Mouse (Mus musculus) ES-Bruce4 (cell line): ENCODE results near the gene Klk12. TPM values are rescaled to one million over a fixed set of nuclear protein-coding genes. Genes with fewer than 3 reads are reported as not detected.
A peak's percentile ranks its signal among the peaks of the same experiment; 100 is the strongest.

Source experiments
- H3K27ac ChIP-seq: 2 replicates; pipeline ENCODE4 v1.5.1; 2012; ENCODE audit warnings: low read length, inconsistent platforms; ENCODE audit not compliant: insufficient read depth
- H3K27me3 ChIP-seq: 2 replicates; pipeline ENCODE4 v1.6.1; 2012; ENCODE audit warnings: mild to moderate bottlenecking, low read length, inconsistent platforms; ENCODE audit not compliant: control insufficient read depth, poor library complexity, insufficient read depth, severe bottlenecking
- H3K36me3 ChIP-seq: 2 replicates; pipeline ENCODE4 v1.6.1; 2012; ENCODE audit warnings: inconsistent platforms, mild to moderate bottlenecking, low read length, moderate library complexity; ENCODE audit not compliant: control insufficient read depth, poor library complexity, insufficient read depth, severe bottlenecking
- H3K4me1 ChIP-seq: one replicate; pipeline ENCODE4 v1.8.1; 2011; ENCODE audit warnings: low read length; ENCODE audit not compliant: control insufficient read depth, insufficient read depth
- H3K4me3 ChIP-seq: 2 replicates; pipeline ENCODE4 v1.5.1; 2011; ENCODE audit warnings: low read depth, mild to moderate bottlenecking, low read length
- H3K9ac ChIP-seq: 2 replicates; pipeline ENCODE4 v1.6.1; 2012; ENCODE audit warnings: low read depth, mild to moderate bottlenecking, inconsistent platforms; ENCODE audit not compliant: poor library complexity, severe bottlenecking
- H3K9me3 ChIP-seq: replicated peaks from 2 replicates; pipeline ENCODE4 v1.6.1; 2012; ENCODE audit warnings: mild to moderate bottlenecking, low read length, inconsistent platforms; ENCODE audit not compliant: control insufficient read depth, poor library complexity, insufficient read depth, severe bottlenecking
- CTCF ChIP-seq: IDR thresholded peaks from one replicate; pipeline ENCODE4 v1.8.1; 2011; ENCODE audit warnings: low read depth, low read length
- EP300 ChIP-seq: IDR thresholded peaks from 2 replicates; pipeline ENCODE4 v1.6.1; 2011; ENCODE audit warnings: low read depth, low read length; ENCODE audit not compliant: insufficient read depth
- POLR2A ChIP-seq: IDR thresholded peaks from one replicate; pipeline ENCODE4 v1.8.1; 2011; ENCODE audit warnings: low read length; ENCODE audit not compliant: insufficient read depth
- polyA plus RNA-seq: library from polyadenylated mRNA; stranded (reverse); fragments of >200 nt; gene quantifications from 2 replicates; pipeline ENCODE4 v1.2.4, GENCODE M21; 2011; ENCODE audit warnings: low read depth; ENCODE audit not compliant: missing spikeins, insufficient read depth, insufficient read length

Gene Klk12
- polyA plus RNA-seq, 1 experiment = not detected

DNA sequence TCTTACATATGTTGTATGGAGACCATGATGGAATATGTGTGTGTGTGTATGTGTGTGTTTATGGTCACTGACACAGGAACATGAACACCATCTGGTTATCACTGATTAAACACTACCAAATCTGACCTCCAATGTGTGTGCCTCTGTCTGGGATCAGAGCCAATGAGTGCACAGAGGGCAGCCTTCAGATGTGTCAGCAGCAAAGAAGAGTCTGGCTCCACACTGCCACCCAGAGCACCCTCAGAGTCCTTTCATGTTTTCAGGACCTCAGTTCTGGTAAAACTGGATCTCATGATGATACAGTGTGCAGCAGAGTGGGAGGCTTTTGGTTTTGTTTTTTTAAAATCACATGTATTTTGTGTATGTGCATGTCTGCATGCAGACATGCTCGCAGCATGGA is 16.6 kb downstream of the Klk12 start:
- H3K9ac ChIP-seq = no peak overlapping the region
- H3K4me1 ChIP-seq = peaks cover 6% of the 10 kb centered on the region
- H3K9me3 ChIP-seq = no peaks in the 10 kb centered on the region
- H3K27ac ChIP-seq = no peak overlapping the region
- no peaks in the 10 kb centered on the region for H3K36me3 ChIP-seq
- H3K27me3 ChIP-seq = no peaks in the 10 kb centered on the region
- peak; percentile 28 for TF ChIP-seq CTCF
- TF ChIP-seq EP300 = no peak
- no peak for TF ChIP-seq POLR2A
- no peak overlapping the region for H3K4me3 ChIP-seq

DNA sequence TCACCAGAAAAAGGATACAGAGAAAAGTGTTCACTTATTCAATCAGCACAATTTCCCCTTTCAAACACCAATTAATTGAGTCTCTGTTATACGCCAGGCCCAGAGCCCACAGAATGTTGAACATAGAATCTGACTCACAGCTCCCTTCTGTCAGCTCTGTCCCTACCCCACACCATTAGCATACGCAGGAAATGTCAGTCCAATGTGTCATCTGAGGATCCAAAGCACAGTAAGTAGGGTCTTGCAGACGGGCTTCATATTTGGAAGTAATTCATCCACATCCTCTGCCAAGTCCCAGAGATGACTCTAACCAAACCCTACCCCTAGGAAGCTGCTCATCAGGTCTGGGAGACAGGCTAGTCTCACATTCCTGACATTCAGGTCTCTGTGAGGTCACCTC is 19.4 kb downstream of the Klk12 start:
- H3K36me3 ChIP-seq = no peaks in the 10 kb centered on the region
- no peak overlapping the region for H3K9ac ChIP-seq
- H3K9me3 ChIP-seq = no peaks in the 10 kb centered on the region
- H3K27me3 ChIP-seq = no peaks in the 10 kb centered on the region
- no peak for TF ChIP-seq POLR2A
- TF ChIP-seq CTCF = no peak
- TF ChIP-seq EP300 = no peak
- no peak overlapping the region for H3K4me3 ChIP-seq
- H3K27ac ChIP-seq = no peak overlapping the region
- H3K4me1 ChIP-seq = no peaks in the 10 kb centered on the region

GRCm38 (mm10) chr7:43789295-43789694 is 20.6 kb downstream of the Klk12 start:
- Histone ChIP-seq H3K36me3 (no peaks in the 10 kb centered on the region), H3K9ac (no peak overlapping the region), H3K4me1 (no peaks in the 10 kb centered on the region), H3K27ac (no peak overlapping the region), H3K27me3 (no peaks in the 10 kb centered on the region), H3K9me3 (no peaks in the 10 kb centered on the region), H3K4me3 (no peak overlapping the region)
- no peak for TF ChIP-seq EP300
- no peak for TF ChIP-seq CTCF

DNA sequence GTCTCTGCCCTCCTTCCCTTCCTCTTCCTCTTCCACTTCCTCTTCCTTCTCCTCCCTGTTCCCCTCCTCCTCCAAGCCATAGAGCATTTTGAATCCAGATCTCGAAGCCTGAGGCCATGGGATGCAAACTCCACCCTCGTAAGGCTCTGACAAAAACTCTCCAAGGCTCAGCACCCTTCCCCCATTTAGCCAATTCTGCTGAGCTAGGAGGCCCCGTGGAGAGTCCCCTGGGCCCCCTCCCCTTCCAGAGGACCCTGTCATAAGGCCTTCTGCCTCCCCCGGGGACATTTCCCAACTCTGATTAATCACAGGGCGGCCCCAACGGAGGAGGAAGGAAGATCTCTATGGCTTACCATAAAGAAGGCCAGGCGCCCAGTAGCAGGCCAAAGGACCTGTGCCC is 22.9 kb downstream of the Klk12 start, which contains the start of gene Klk9:
Gene Klk9, plus strand, starts transcription at position 301 of the 400 bp plus-strand sequence.
- TF ChIP-seq CTCF = no peak
- TF ChIP-seq EP300 = no peak
- TF ChIP-seq POLR2A = no peak
- H3K27me3 ChIP-seq = no peaks in the 10 kb centered on the region
- no peak within 1 kb of the TSS for H3K4me3 ChIP-seq
- H3K36me3 ChIP-seq = no peaks in the 10 kb centered on the region
- H3K9me3 ChIP-seq = no peaks in the 10 kb centered on the region
- H3K27ac ChIP-seq = no peak within 1 kb of the TSS
- H3K9ac ChIP-seq = no peak within 1 kb of the TSS
- no peaks in the 10 kb centered on the region for H3K4me1 ChIP-seq

GRCm38 (mm10) chr7:43796355-43796754 is 27.7 kb downstream of the Klk12 start:
- no peaks in the 10 kb centered on the region for H3K9me3 ChIP-seq
- H3K36me3 ChIP-seq = no peaks in the 10 kb centered on the region
- H3K27ac ChIP-seq = no peak overlapping the region
- H3K4me3 ChIP-seq = peak overlapping the region; percentile 63
- H3K27me3 ChIP-seq = no peaks in the 10 kb centered on the region
- TF ChIP-seq EP300 = no peak
- no peak for TF ChIP-seq POLR2A
- H3K9ac ChIP-seq = peak overlapping the region; percentile 46
- no peaks in the 10 kb centered on the region for H3K4me1 ChIP-seq

DNA sequence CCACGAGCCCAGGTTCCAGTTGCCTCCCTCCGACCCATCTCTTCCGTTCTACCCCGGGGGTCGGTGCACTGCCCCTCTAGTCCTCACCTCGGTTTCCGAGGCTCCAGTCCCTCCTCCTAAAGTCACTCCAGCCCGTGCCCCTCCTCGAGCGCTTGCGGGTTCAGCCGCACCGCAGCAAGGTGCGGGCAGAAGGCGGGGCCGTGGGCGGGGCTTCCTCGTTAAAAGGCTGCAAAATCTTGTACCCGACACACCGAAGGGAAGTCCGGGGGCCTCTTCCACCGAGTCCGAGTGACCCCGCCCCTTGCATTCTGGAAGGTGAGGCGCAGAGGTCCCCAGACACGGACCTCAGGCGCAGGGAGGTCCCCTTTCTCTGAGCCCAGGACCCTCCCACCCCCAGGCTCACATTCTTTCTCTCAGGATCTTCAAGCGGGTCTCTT is 28.7 kb downstream of the Klk12 start, which contains the start of gene Klk8:
Gene Klk8, plus strand, starts transcription at position 245 of the 437 bp plus-strand sequence.
- no peaks in the 10 kb centered on the region for H3K4me1 ChIP-seq

More for the DNA sequence above, 28.7 kb downstream of the Klk12 start, which contains the start of gene Klk8:
- H3K4me3 ChIP-seq = peak within 1 kb of the TSS; percentile 63
- H3K9ac ChIP-seq = peak within 1 kb of the TSS; percentile 46
- no peak for TF ChIP-seq CTCF
- TF ChIP-seq EP300 = no peak
- no peak for TF ChIP-seq POLR2A
- H3K36me3 ChIP-seq = no peaks in the 10 kb centered on the region
- no peaks in the 10 kb centered on the region for H3K27me3 ChIP-seq
- no peak within 1 kb of the TSS for H3K27ac ChIP-seq
- H3K9me3 ChIP-seq = no peaks in the 10 kb centered on the region
